Mouse (Mus musculus): ENCODE measurements around the gene Col6a1. TPM values are rescaled to one million over a fixed set of nuclear protein-coding genes. Genes with fewer than 3 reads are reported as not detected.
"Not testable (repeated sequence)": the region's sequence is repeated elsewhere in the genome, so short reads cannot be mapped to it uniquely, and the experiment has no call there.

Gene Col6a1
- 90.9 and 128 TPM in 2 replicates for polyA plus RNA-seq (2015; fragmentation: Nextera tagmentation; extraction: Ambion mirVana)

GRCm38 (mm10) chr10:76725682-76726285, at the start of gene Col6a1:
Col6a1 (minus strand) TSS chr10:76726168.
- WGBS, result 19% methylated on average over 9 of the region's 9 CpGs
- no peaks in the 10 kb centered on the region for H3K27me3 ChIP-seq
- H3K9me3 ChIP-seq (replicated peaks), result no peaks in the 10 kb centered on the region
- peak within 1 kb of the TSS; percentile 49 for H3K9ac ChIP-seq
- H3K4me3 ChIP-seq, result peak within 1 kb of the TSS; percentile 46
- H3K36me3 ChIP-seq, result 0 out of 2 replicates have a peak, but pooled peaks cover 11% of the 10 kb centered on the region
- H3K4me1 ChIP-seq (replicated peaks), result peaks cover 31% of the 10 kb centered on the region
- peak within 1 kb of the TSS; percentile 61 for H3K27ac ChIP-seq
- peak within 1 kb of the TSS; percentile 60 for H3K4me2 ChIP-seq
- 0 out of 2 replicates have a peak, but pooled peaks have one; percentile 37 for ATAC-seq (replicated peaks; ENCODE audit: insufficient number of reproducible peaks, insufficient read depth, low FRiP score, low read depth)

- 68% methylated on average over 3 of the region's 3 CpGs for WGBS
- Histone ChIP-seq H3K4me1 (replicated peaks) (peaks cover 7% of the 10 kb centered on the region), H3K27me3 (no peaks in the 10 kb centered on the region), H3K9me3 (replicated peaks) (no peaks in the 10 kb centered on the region), H3K4me2 (no peak overlapping the region), H3K36me3 (no peaks in the 10 kb centered on the region), H3K27ac (no peak overlapping the region), H3K9ac (no peak overlapping the region), H3K4me3 (no peak overlapping the region)
- ATAC-seq (replicated peaks; ENCODE audit: insufficient number of reproducible peaks, insufficient read depth, low FRiP score, low read depth), result no peak; the same call in 1 of the 2 replicates
Observed at GRCm38 (mm10) chr10:76771624-76772023, 45.7 kb upstream of the Col6a1 start.

- peaks cover 7% of the 10 kb centered on the region for H3K4me1 ChIP-seq (replicated peaks)
- no peak overlapping the region for H3K4me2 ChIP-seq
- no peaks in the 10 kb centered on the region for H3K9me3 ChIP-seq (replicated peaks)
- H3K36me3 ChIP-seq, result no peaks in the 10 kb centered on the region
- no peak for ATAC-seq (replicated peaks; ENCODE audit: insufficient number of reproducible peaks, insufficient read depth, low FRiP score, low read depth)
- no peak overlapping the region for H3K4me3 ChIP-seq
- H3K27ac ChIP-seq, result no peak overlapping the region
- WGBS, result 65% methylated on average over 5 of the region's 5 CpGs
- no peak overlapping the region for H3K9ac ChIP-seq
- no peaks in the 10 kb centered on the region for H3K27me3 ChIP-seq
Observed at GRCm38 (mm10) chr10:76771086-76771485, 45.1 kb upstream of the Col6a1 start.

- Histone ChIP-seq H3K4me2 (no peak overlapping the region), H3K9ac (no peak overlapping the region), H3K4me3 (no peak overlapping the region), H3K27me3 (no peaks in the 10 kb centered on the region), H3K36me3 (no peaks in the 10 kb centered on the region), H3K4me1 (replicated peaks) (peaks cover 7% of the 10 kb centered on the region), H3K27ac (no peak overlapping the region), H3K9me3 (replicated peaks) (no peaks in the 10 kb centered on the region)
- 83% methylated on average over 6 of the region's 6 CpGs for WGBS
- no peak for ATAC-seq (replicated peaks; ENCODE audit: insufficient number of reproducible peaks, insufficient read depth, low FRiP score, low read depth)
Observed at GRCm38 (mm10) chr10:76769581-76769980, 43.6 kb upstream of the Col6a1 start.

DNA sequence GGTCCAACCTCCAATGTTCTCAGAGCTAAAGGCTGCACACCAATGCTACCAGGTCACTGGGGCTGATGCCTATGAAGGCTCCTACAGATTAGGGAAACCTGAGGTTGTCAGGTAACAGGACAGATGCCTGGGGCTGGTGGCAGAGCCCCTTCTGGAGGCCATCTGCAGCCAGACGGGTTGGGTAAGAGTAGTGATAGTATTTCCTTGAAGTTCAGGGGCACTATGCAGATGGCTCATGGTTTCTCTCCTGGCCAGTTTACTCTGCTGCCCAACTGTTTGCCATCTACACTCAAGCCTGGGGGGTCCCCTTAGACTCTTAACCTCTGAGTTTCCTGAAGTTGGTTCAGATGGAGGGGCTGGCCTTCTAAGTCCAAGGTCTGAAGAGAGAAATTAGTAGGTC, 40.2 kb upstream of the Col6a1 start:
- Histone ChIP-seq H3K36me3 (no peaks in the 10 kb centered on the region), H3K4me1 (replicated peaks) (peaks cover 1% of the 10 kb centered on the region), H3K9ac (no peak overlapping the region), H3K9me3 (replicated peaks) (no peaks in the 10 kb centered on the region), H3K27ac (no peak overlapping the region), H3K4me3 (no peak overlapping the region), H3K27me3 (no peaks in the 10 kb centered on the region), H3K4me2 (no peak overlapping the region)
- WGBS, result 94% methylated on average over 1 of the region's 1 CpGs
- ATAC-seq (replicated peaks; ENCODE audit: insufficient number of reproducible peaks, insufficient read depth, low FRiP score, low read depth), result no peak

DNA sequence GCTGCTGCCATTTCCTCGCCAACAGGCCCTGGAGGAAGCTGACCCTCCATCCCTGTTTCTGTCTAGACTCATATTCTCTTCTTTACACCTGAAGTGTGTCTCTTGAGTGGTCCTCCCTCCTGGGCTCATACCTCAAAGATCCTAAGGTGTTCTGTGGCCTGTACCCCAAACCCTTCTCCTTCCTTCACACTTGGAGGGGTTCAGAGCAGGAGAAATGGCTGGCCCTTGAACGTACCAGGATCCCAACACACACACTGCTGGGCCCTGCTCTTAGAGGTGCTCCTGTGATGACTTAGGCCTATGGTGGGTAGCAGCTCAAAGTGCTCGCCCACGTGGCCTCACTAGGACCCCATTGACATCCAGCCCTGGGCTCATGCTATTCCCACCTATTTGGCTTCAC, 39.0 kb upstream of the Col6a1 start:
- no peaks in the 10 kb centered on the region for H3K9me3 ChIP-seq (replicated peaks)
- no peaks in the 10 kb centered on the region for H3K4me1 ChIP-seq (replicated peaks)
- 85% methylated on average over 4 of the region's 4 CpGs for WGBS
- no peak for ATAC-seq (replicated peaks; ENCODE audit: insufficient number of reproducible peaks, insufficient read depth, low FRiP score, low read depth)
- H3K4me3 ChIP-seq, result no peak overlapping the region
- H3K4me2 ChIP-seq, result no peak overlapping the region
- H3K27ac ChIP-seq, result no peak overlapping the region
- no peak overlapping the region for H3K9ac ChIP-seq
- no peaks in the 10 kb centered on the region for H3K36me3 ChIP-seq
- H3K27me3 ChIP-seq, result no peaks in the 10 kb centered on the region

DNA sequence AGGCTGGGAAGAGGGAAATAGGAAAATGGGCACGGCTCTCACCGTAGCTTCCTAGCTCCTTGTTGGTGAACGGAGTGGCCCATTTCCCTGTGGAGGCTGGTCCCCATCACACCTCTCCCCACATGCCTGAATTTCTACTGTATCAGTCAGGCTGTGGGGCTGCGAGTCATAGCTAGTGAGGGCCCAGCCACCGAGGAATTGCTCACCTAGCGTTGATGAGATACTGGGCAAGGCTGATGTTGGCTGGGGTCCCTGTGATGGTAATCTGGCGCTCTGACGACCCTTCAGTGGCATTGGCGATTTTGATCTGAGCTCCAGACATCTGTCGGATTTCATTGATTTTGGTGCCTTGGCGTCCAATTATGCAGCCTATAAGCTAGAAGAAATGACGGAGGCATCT, 37.0 kb upstream of the Col6a1 start:
- Histone ChIP-seq H3K27me3 (no peaks in the 10 kb centered on the region), H3K36me3 (no peaks in the 10 kb centered on the region), H3K9me3 (replicated peaks) (no peaks in the 10 kb centered on the region), H3K9ac (no peak overlapping the region), H3K4me2 (no peak overlapping the region), H3K27ac (no peak overlapping the region), H3K4me1 (replicated peaks) (no peaks in the 10 kb centered on the region), H3K4me3 (no peak overlapping the region)
- 85% methylated on average over 12 of the region's 12 CpGs for WGBS
- no peak for ATAC-seq (replicated peaks; ENCODE audit: insufficient number of reproducible peaks, insufficient read depth, low FRiP score, low read depth)

GRCm38 (mm10) chr10:76762411-76762810, 36.4 kb upstream of the Col6a1 start:
- Histone ChIP-seq H3K4me3 (no peak overlapping the region), H3K27me3 (no peaks in the 10 kb centered on the region), H3K9me3 (replicated peaks) (no peaks in the 10 kb centered on the region), H3K36me3 (no peaks in the 10 kb centered on the region), H3K4me2 (no peak overlapping the region), H3K27ac (no peak overlapping the region), H3K9ac (no peak overlapping the region), H3K4me1 (replicated peaks) (no peaks in the 10 kb centered on the region)
- 75% methylated on average over 7 of the region's 7 CpGs for WGBS
- ATAC-seq (replicated peaks; ENCODE audit: insufficient number of reproducible peaks, insufficient read depth, low FRiP score, low read depth), result no peak

GRCm38 (mm10) chr10:76759878-76760277, 33.9 kb upstream of the Col6a1 start:
- Histone ChIP-seq H3K27me3 (no peaks in the 10 kb centered on the region), H3K4me3 (no peak overlapping the region), H3K27ac (no peak overlapping the region), H3K9ac (no peak overlapping the region), H3K4me1 (replicated peaks) (no peaks in the 10 kb centered on the region), H3K4me2 (no peak overlapping the region), H3K36me3 (no peaks in the 10 kb centered on the region), H3K9me3 (replicated peaks) (no peaks in the 10 kb centered on the region)
- ATAC-seq (replicated peaks; ENCODE audit: insufficient number of reproducible peaks, insufficient read depth, low FRiP score, low read depth), result no peak
- 75% methylated on average over 5 of the region's 5 CpGs for WGBS

DNA sequence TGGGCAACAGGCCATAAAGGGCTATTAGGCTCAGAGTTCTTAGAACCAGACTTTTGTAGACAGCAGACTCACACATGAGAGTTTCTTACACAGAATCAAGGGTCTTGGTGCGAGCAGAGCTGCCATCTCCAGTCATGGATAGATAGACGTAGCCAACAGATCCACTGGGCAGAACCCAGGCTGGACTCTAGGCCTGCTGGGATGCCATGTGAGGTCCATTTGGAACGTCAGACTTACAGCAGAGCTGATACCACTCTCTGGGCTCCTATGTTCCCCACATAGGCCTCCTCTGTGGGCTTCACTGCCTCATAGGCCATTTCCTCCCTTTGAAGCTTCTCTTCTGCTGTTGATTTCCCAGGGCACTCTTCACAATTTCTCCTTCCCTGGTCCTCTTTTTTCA, 27.7 kb upstream of the Col6a1 start:
- H3K4me2 ChIP-seq, result no peak overlapping the region
- 86% methylated on average over 3 of the region's 3 CpGs for whole genome bisulfite sequencing
- H3K36me3 ChIP-seq, result no peaks in the 10 kb centered on the region
- no peaks in the 10 kb centered on the region for H3K4me1 ChIP-seq (replicated peaks)
- H3K4me3 ChIP-seq, result no peak overlapping the region
- H3K9ac ChIP-seq, result no peak overlapping the region
- no peak for ATAC-seq (replicated peaks; ENCODE audit: insufficient number of reproducible peaks, insufficient read depth, low FRiP score, low read depth)
- H3K27me3 ChIP-seq, result no peaks in the 10 kb centered on the region
- no peak overlapping the region for H3K27ac ChIP-seq
- no peaks in the 10 kb centered on the region for H3K9me3 ChIP-seq (replicated peaks)

GRCm38 (mm10) chr10:76744267-76744666, 18.3 kb upstream of the Col6a1 start:
- H3K9ac ChIP-seq; H3K27ac ChIP-seq; H3K27me3 ChIP-seq; H3K36me3 ChIP-seq; ATAC-seq (replicated peaks; ENCODE audit: insufficient number of reproducible peaks, insufficient read depth, low FRiP score, low read depth); H3K4me3 ChIP-seq; H3K9me3 ChIP-seq (replicated peaks); H3K4me2 ChIP-seq; H3K4me1 ChIP-seq (replicated peaks): not testable (repeated sequence)
- 50% methylated on average over 11 of the region's 11 CpGs for WGBS

DNA sequence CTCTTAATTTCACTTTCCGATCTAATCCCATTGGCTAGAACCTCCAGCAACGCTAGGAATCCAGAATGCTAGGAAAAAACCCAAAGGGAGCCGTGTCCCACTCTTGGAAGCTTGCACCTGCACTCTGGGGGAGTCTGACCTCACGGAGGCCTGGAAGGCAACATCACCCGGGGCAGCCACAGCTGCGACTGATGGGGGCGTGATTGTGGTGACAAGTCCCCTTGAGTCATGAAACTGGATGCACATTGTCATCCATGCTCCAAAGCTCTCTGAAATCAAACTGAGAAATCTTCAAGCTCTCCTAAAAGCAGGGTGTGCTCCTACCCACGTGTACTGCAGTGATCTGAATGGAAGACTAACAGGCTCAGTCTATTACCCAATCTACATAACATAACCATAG, 10.8 kb upstream of the Col6a1 start:
- Histone ChIP-seq H3K4me2 (no peak overlapping the region), H3K36me3 (no peaks in the 10 kb centered on the region), H3K9me3 (replicated peaks) (no peaks in the 10 kb centered on the region), H3K4me3 (no peak overlapping the region), H3K27me3 (no peaks in the 10 kb centered on the region), H3K27ac (no peak overlapping the region), H3K4me1 (replicated peaks) (peaks cover 26% of the 10 kb centered on the region), H3K9ac (no peak overlapping the region)
- 59% methylated on average over 8 of the region's 8 CpGs for WGBS
- ATAC-seq (replicated peaks; ENCODE audit: insufficient number of reproducible peaks, insufficient read depth, low FRiP score, low read depth), result no peak
